Mouse (Mus musculus): ENCODE measurements around the gene Arhgap5.

DNA sequence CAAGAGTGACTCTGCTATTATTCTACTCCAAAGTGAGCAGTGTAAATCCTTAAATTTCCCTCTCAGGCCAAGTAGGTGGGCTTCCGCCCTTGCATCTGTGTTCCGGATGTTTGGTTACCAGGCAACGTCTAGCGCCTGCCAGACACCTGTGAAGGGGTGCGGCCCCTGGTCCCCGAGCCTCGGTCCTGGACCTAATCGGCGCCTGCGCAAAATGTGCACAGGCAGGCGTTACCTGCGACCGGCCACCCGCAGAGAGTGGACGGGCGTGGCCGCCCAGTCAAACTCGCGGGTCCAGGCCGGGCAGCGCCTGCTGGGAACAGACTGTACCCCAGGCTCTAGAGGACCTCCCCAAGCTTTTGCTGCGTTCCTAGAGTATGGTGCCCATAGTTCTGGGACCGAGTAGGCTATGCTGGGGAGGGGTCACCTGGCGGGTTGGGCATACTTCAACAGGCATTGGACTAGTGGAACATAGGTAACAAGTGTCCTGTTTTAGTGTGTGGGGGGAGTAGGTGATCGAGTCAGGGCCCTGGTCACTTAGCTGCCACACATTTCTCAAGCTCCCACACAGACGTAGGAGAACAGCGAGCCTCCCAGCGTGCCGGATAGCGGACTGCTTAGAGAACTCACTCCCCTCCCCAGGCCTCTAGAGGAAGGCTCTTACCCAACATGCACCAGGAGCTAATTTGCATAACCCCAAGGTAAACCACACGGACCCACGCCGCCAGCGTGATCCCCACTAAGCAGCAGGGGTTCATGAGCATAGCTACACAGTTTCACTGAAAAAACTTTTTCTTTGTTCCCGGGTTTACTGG is 99.3 kb downstream of the Arhgap5 start:
- no peak for TF ChIP-seq CTCF (IDR thresholded peaks at IDR 0.05; ENCODE audit: borderline replicate concordance, insufficient read depth, low read length)
- TF ChIP-seq POLR2A (IDR thresholded peaks at IDR 0.05; ENCODE audit: low read depth, low read length), result peak; percentile 91

Measured in embryonic fibroblast, embryonic 13.5 days (primary cell).